Mouse (Mus musculus) C2C12 (cell line): Measurements from ENCODE around the gene Ttc23.

Experiments
- CEBPB ChIP-seq: IDR thresholded peaks from one replicate; pipeline ENCODE4 v1.6.1; 2011; ENCODE audit warnings: low read depth, mild to moderate bottlenecking, control low read depth, moderate library complexity
- CTCF ChIP-seq: IDR thresholded peaks from one replicate; pipeline ENCODE4 v1.5.1; 2011; ENCODE audit not compliant: control insufficient read depth, insufficient read depth, insufficient read length
- FOSL1 ChIP-seq: IDR thresholded peaks from one replicate; pipeline ENCODE4 v1.8.0; 2011; ENCODE audit warnings: mild to moderate bottlenecking, low read length; ENCODE audit not compliant: poor library complexity, insufficient read depth, severe bottlenecking
- MAX ChIP-seq: IDR thresholded peaks from one replicate; pipeline ENCODE4 v1.6.1; 2011; ENCODE audit warnings: mild to moderate bottlenecking, control low read depth
- MYOD1 ChIP-seq: IDR thresholded peaks from one replicate; pipeline ENCODE4 v1.6.1; 2011; ENCODE audit warnings: low read depth; ENCODE audit not compliant: control insufficient read depth, insufficient read length
- MYOG ChIP-seq: IDR thresholded peaks from one replicate; pipeline ENCODE4 v1.6.1; 2011; ENCODE audit not compliant: control insufficient read depth, insufficient read length; ENCODE audit errors: extremely low read depth
- USF1 ChIP-seq: IDR thresholded peaks from one replicate; pipeline ENCODE4 v1.6.1; 2011; ENCODE audit warnings: low read depth, mild to moderate bottlenecking, control low read depth, moderate library complexity

GRCm38 (mm10) chr7:67670965-67671364, 23.8 kb downstream of the Ttc23 start:
- no peak for TF ChIP-seq CTCF
- no peak for TF ChIP-seq MAX
- no peak for TF ChIP-seq USF1
- TF ChIP-seq CEBPB, result no peak
- no peak for TF ChIP-seq FOSL1
- TF ChIP-seq MYOD1, result no peak
- TF ChIP-seq MYOG, result no peak
